Mouse (Mus musculus) bone marrow, adult 2 months (tissue): ENCODE data around the gene Mccc1. TPM values are rescaled to one million over a fixed set of nuclear protein-coding genes. Genes with fewer than 3 reads are reported as not detected.

Experiments
- H3K27ac ChIP-seq: fragments of 200-500 bp; 2 replicates; pipeline ENCODE4 v1.5.1; 2012; ENCODE audit warnings: low read depth, mild to moderate bottlenecking, control low read depth, inconsistent platforms, low read length; ENCODE audit not compliant: control insufficient read depth, poor library complexity, insufficient read depth
- H3K4me1 ChIP-seq: fragments of 200-500 bp; 2 replicates; pipeline ENCODE4 v1.6.1; 2011; ENCODE audit warnings: low read length; ENCODE audit not compliant: control insufficient read depth, insufficient read depth
- H3K4me3 ChIP-seq: fragments of 200-500 bp; replicated peaks from 2 replicates; pipeline ENCODE3; 2011; ENCODE audit warnings: mild to moderate bottlenecking, low read depth, low read length, control low read depth; ENCODE audit not compliant: control insufficient read depth
- CTCF ChIP-seq: fragments of 200-500 bp; IDR thresholded peaks from 2 replicates; pipeline ENCODE4 v1.5.1; 2011; ENCODE audit warnings: low read length, control low read depth; ENCODE audit not compliant: control insufficient read depth, insufficient read depth
- POLR2A ChIP-seq: fragments of 200-500 bp; IDR thresholded peaks from 2 replicates; pipeline ENCODE4 v1.6.1; 2011; ENCODE audit warnings: low read depth, mild to moderate bottlenecking, control low read depth, low read length, borderline replicate concordance; ENCODE audit not compliant: control insufficient read depth
- WGBS: fragments of 180-500 bp; shearing (Covaris S2); methylation state at CpG from one replicate; pipeline ENCODE4 v1.1.7; 2018; 5-methylcytosine and 5-hydroxymethylcytosine counted together
- polyA plus RNA-seq: library from polyadenylated mRNA; stranded (reverse); fragments of >200 nt; gene quantifications from 2 replicates; pipeline ENCODE4 v1.2.4, GENCODE M21; 2011; ENCODE audit warnings: low replicate concordance; ENCODE audit not compliant: missing spikeins, insufficient read depth, insufficient read length

The Mccc1 gene
- 3.5 and 12.6 TPM in 2 replicates for polyA plus RNA-seq

- H3K4me3 ChIP-seq: peak within 1 kb of the TSS; percentile 92
- peak; percentile 45; the same call in 1 of the 2 replicates for TF ChIP-seq POLR2A
- TF ChIP-seq CTCF: no peak
- no peaks in the 10 kb centered on the region; the same call in 1 of the 2 replicates for H3K4me1 ChIP-seq
- WGBS: 1% methylated on average over 39 of the region's 39 CpGs
- peak within 1 kb of the TSS; percentile 80 for H3K27ac ChIP-seq
Observed at GRCm38 (mm10) chr3:36000275-36001239, at the start of gene Mccc1. Gene Mccc1, minus strand, starts transcription at chr3:36000678.

- Histone ChIP-seq H3K4me1 (no peaks in the 10 kb centered on the region), H3K4me3 (no peak overlapping the region), H3K27ac (no peak overlapping the region)
- TF ChIP-seq CTCF: no peak
- no peak for TF ChIP-seq POLR2A
- 55% methylated on average over 1 of the region's 1 CpGs for WGBS
Observed at GRCm38 (mm10) chr3:36049106-36049505, 48.6 kb upstream of the Mccc1 start.

DNA sequence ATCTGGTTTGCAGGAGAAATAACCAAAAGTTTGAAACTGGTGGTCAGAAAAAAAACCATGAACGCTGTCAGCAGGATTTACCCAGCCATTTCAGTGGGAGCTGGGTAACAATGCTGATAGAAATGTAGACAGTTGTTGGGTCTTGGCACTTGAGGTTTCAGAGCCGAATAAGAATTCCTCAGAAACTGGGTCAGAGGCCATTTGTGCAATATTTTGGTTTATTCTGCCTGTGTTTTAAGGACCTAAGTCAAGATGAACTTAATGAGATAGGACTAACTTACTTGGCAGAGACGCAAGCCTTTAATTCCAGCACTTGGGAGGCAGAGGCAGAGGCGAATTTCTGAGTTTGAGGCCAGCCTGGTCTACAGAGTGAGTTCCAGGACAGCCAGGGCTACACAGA lies 44.6 kb upstream of the Mccc1 start:
- H3K4me3 ChIP-seq: no peak overlapping the region
- TF ChIP-seq POLR2A (no peak), CTCF (no peak)
- H3K27ac ChIP-seq: no peak overlapping the region
- WGBS: 67% methylated on average over 4 of the region's 4 CpGs
- H3K4me1 ChIP-seq: no peaks in the 10 kb centered on the region

DNA sequence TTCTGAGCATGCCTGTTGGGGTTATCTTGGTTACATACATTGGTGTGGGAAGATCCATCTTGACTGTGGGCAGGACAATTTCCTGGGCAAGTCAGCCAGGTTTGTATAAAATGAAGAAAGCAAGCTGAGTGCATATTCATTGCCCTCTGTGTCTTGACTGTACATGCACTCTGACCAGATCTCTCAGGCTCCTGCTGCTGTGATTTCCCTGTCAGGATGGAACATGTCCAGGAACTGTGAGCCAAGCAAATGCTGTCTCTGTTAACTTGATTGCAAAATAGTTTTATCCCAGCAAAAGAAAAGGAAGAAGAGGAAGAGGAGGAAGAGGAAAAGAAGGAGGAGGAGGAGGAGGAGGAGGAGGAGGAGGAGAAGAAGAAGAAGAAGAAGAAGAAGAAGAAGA lies 44.0 kb upstream of the Mccc1 start:
- Histone ChIP-seq H3K4me3 (no peak overlapping the region), H3K27ac (no peak overlapping the region), H3K4me1 (no peaks in the 10 kb centered on the region)
- no peak for TF ChIP-seq CTCF
- no peak for TF ChIP-seq POLR2A

GRCm38 (mm10) chr3:36031740-36032510 lies 31.4 kb upstream of the Mccc1 start:
- Histone ChIP-seq H3K4me1 (no peaks in the 10 kb centered on the region), H3K4me3 (no peak overlapping the region), H3K27ac (no peak overlapping the region)
- TF ChIP-seq CTCF (no peak), POLR2A (no peak)
- 62% methylated on average over 6 of the region's 6 CpGs for WGBS

GRCm38 (mm10) chr3:36029993-36030392 lies 29.5 kb upstream of the Mccc1 start:
- 48% methylated on average over 4 of the region's 4 CpGs for WGBS
- H3K4me3 ChIP-seq: no peak overlapping the region
- no peak for TF ChIP-seq CTCF
- no peak for TF ChIP-seq POLR2A
- H3K27ac ChIP-seq: no peak overlapping the region
- no peaks in the 10 kb centered on the region for H3K4me1 ChIP-seq

DNA sequence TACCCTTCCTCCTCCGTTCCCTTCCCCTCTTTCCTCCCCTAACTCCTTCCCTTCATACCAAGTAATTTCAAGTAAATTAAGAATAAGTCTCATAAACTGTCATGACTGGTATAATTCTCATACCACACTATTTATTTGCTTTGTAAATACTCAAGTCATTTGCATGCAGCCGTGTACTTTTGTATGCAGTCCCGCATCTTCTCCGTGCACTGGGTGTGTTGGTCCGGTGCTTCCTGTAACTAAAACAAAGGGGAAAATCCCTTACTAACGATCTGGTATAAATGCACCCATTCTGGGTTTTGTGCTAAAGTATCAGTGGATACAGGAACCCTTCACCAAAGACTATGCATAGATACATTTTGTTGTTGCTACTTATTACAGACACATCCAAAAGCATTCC lies 25.3 kb upstream of the Mccc1 start:
- Histone ChIP-seq H3K4me3 (no peak overlapping the region), H3K4me1 (no peaks in the 10 kb centered on the region), H3K27ac (no peak overlapping the region)
- 79% methylated on average over 6 of the region's 6 CpGs for WGBS
- no peak for TF ChIP-seq POLR2A
- no peak for TF ChIP-seq CTCF

DNA sequence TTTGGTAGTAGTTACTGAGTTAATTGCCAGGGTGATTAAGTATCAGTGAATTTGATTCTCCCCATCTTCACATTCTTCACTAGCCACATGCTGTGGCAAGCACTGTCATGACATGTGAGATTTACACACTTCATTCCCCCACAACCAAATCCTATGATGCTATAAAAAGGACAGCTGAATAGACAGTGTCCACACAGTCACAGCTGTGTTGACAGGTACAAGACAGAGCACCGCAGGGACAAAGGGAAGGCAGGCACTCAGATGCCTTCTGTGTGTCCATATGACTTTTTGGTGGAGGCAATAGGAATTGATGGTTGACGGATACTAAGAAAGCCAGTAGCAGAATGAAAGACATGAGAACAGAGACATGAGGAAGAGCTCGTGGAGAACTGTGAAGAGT lies 10.8 kb upstream of the Mccc1 start:
- H3K4me3 ChIP-seq: no peak overlapping the region
- H3K27ac ChIP-seq: no peak overlapping the region
- TF ChIP-seq CTCF: no peak
- TF ChIP-seq POLR2A: no peak
- 73% methylated on average over 3 of the region's 3 CpGs for WGBS
- H3K4me1 ChIP-seq: no peaks in the 10 kb centered on the region
